Mouse (Mus musculus) forebrain, postnatal 0 days (tissue): ENCODE measurements around the gene Plin5. TPM values are rescaled to one million over a fixed set of nuclear protein-coding genes. Genes with fewer than 3 reads are reported as not detected.
"Not testable (repeated sequence)": the region's sequence is repeated elsewhere in the genome, so short reads cannot be mapped to it uniquely, and the experiment has no call there.

Experiments used
- ATAC-seq: fragments of 200-750 bp; cut with Nextera tagmentation; 2 replicates; pipeline ENCODE4 v1.8.0; 2017; ENCODE audit warnings: mild to moderate bottlenecking, moderate library complexity
- DNase-seq: peaks from one replicate; pipeline ENCODE4 v3.0.0-alpha.2; 2015
- H3K27ac ChIP-seq: fragments of 300-500 bp; sonication (generic); 2 replicates; pipeline ENCODE4 v1.5.1; 2014; ENCODE audit warnings: low read depth, mild to moderate bottlenecking, antibody characterized with exemption, low read length, moderate library complexity, mixed read lengths
- H3K27me3 ChIP-seq: fragments of 300-500 bp; sonication (generic); 2 replicates; pipeline ENCODE4 v1.6.1; 2014; ENCODE audit warnings: mild to moderate bottlenecking, low read length, mixed read lengths; ENCODE audit not compliant: insufficient read depth
- H3K36me3 ChIP-seq: fragments of 300-500 bp; sonication (generic); 2 replicates; pipeline ENCODE4 v1.6.1; 2014; ENCODE audit warnings: mild to moderate bottlenecking, moderate library complexity; ENCODE audit not compliant: insufficient read depth
- H3K4me1 ChIP-seq: fragments of 300-500 bp; sonication (generic); 2 replicates; pipeline ENCODE4 v1.6.1; 2014; ENCODE audit warnings: antibody characterized with exemption; ENCODE audit not compliant: insufficient read depth
- H3K4me2 ChIP-seq: fragments of 300-500 bp; sonication (generic); 2 replicates; pipeline ENCODE4 v1.6.1; 2014; ENCODE audit warnings: low read depth, mild to moderate bottlenecking, moderate library complexity
- H3K4me3 ChIP-seq: fragments of 300-500 bp; sonication (generic); 2 replicates; pipeline ENCODE4 v1.5.1; 2014; ENCODE audit warnings: low read depth, low read length, mixed read lengths
- H3K9ac ChIP-seq: fragments of 300-500 bp; sonication (generic); 2 replicates; pipeline ENCODE4 v1.6.1; 2014; ENCODE audit warnings: mild to moderate bottlenecking
- H3K9me3 ChIP-seq: fragments of 300-500 bp; sonication (generic); 2 replicates; pipeline ENCODE4 v1.6.1; 2016; ENCODE audit warnings: low read length
- CTCF ChIP-seq: sonication (generic); IDR thresholded peaks from 2 replicates; pipeline ENCODE4 v1.5.1; 2016; ENCODE audit warnings: antibody characterized with exemption, control low read depth, low read depth
- WGBS: fragments of 180-500 bp; shearing (Covaris S2); extraction: QIAGEN DNeasy Blood & Tissue Kit; methylation state at CpG from one replicate; pipeline ENCODE4 v1.1.7; 2014; 5-methylcytosine and 5-hydroxymethylcytosine counted together
- polyA plus RNA-seq: library from polyadenylated mRNA; unstranded; fragments of >200 nt; fragmentation: Nextera tagmentation; extraction: Ambion mirVana; gene quantifications from 2 replicates; pipeline ENCODE4 v1.2.1, GENCODE M21; 2015
- total RNA-seq: library from RNA; depleted of rRNA; stranded (reverse); fragments of >200 nt; gene quantifications from 2 replicates; pipeline ENCODE4 v1.2.3, GENCODE M21; 2014

The Plin5 gene
- total and polyA plus RNA-seq, 2 experiments from 2014 or later, result 2.7 to 3.9 TPM

GRCm38 (mm10) chr17:56107736-56108135 is 9.7 kb downstream of the Plin5 start:
- 78% methylated on average over 2 of the region's 2 CpGs for WGBS
- Histone ChIP-seq H3K9me3 (no peaks in the 10 kb centered on the region), H3K9ac (no peak overlapping the region), H3K4me3 (no peak overlapping the region), H3K36me3 (peaks cover 18% of the 10 kb centered on the region), H3K27ac (no peak overlapping the region), H3K4me2 (no peak overlapping the region), H3K4me1 (no peaks in the 10 kb centered on the region), H3K27me3 (no peaks in the 10 kb centered on the region)
- no peak for ATAC-seq
- TF ChIP-seq CTCF, result no peak
- DNase-seq, result no peak

GRCm38 (mm10) chr17:56106981-56107380 is 10.4 kb downstream of the Plin5 start:
- no peaks in the 10 kb centered on the region for H3K4me1 ChIP-seq
- H3K4me3 ChIP-seq, result no peak overlapping the region
- no peaks in the 10 kb centered on the region for H3K27me3 ChIP-seq
- WGBS, result 78% methylated on average over 4 of the region's 4 CpGs
- no peak for TF ChIP-seq CTCF
- DNase-seq (no peak), ATAC-seq (no peak)
- H3K9ac ChIP-seq, result no peak overlapping the region
- H3K27ac ChIP-seq, result no peak overlapping the region
- peaks cover 25% of the 10 kb centered on the region for H3K36me3 ChIP-seq
- H3K4me2 ChIP-seq, result no peak overlapping the region
- no peaks in the 10 kb centered on the region for H3K9me3 ChIP-seq

GRCm38 (mm10) chr17:56106436-56106835 is 11.0 kb downstream of the Plin5 start:
- not testable (repeated sequence) for H3K27me3 ChIP-seq, H3K4me3 ChIP-seq, DNase-seq, H3K9ac ChIP-seq, H3K27ac ChIP-seq, H3K4me1 ChIP-seq, ATAC-seq, H3K9me3 ChIP-seq, H3K4me2 ChIP-seq
- H3K36me3 ChIP-seq, result peaks cover 31% of the 10 kb centered on the region
- 96% methylated on average over 4 of the region's 4 CpGs for WGBS

GRCm38 (mm10) chr17:56104821-56105220 is 12.6 kb downstream of the Plin5 start:
- not testable (repeated sequence) for H3K4me2 ChIP-seq, DNase-seq, H3K9ac ChIP-seq, H3K27me3 ChIP-seq, H3K4me1 ChIP-seq, ATAC-seq, H3K27ac ChIP-seq, H3K9me3 ChIP-seq, H3K4me3 ChIP-seq
- H3K36me3 ChIP-seq, result peaks cover 47% of the 10 kb centered on the region
- WGBS, result 96% methylated on average over 2 of the region's 5 CpGs

- Histone ChIP-seq H3K9me3 (no peaks in the 10 kb centered on the region), H3K4me1 (no peaks in the 10 kb centered on the region), H3K36me3 (peaks cover 56% of the 10 kb centered on the region), H3K4me3 (no peak overlapping the region), H3K27me3 (no peaks in the 10 kb centered on the region), H3K27ac (no peak overlapping the region), H3K4me2 (no peak overlapping the region), H3K9ac (no peak overlapping the region)
- TF ChIP-seq CTCF, result no peak
- DNase-seq (no peak), ATAC-seq (no peak)
- 96% methylated on average over 8 of the region's 8 CpGs for WGBS
Observed at GRCm38 (mm10) chr17:56103465-56104285, 13.7 kb downstream of the Plin5 start.

GRCm38 (mm10) chr17:56102927-56103326 is 14.5 kb downstream of the Plin5 start:
- no peak for ATAC-seq
- Histone ChIP-seq H3K4me1 (no peaks in the 10 kb centered on the region), H3K9me3 (no peaks in the 10 kb centered on the region), H3K9ac (no peak overlapping the region), H3K4me3 (no peak overlapping the region), H3K27ac (no peak overlapping the region), H3K36me3 (peaks cover 60% of the 10 kb centered on the region), H3K4me2 (no peak overlapping the region), H3K27me3 (no peaks in the 10 kb centered on the region)
- no peak for DNase-seq
- 96% methylated on average over 9 of the region's 9 CpGs for WGBS
- TF ChIP-seq CTCF, result no peak

- H3K9me3 ChIP-seq, result no peaks in the 10 kb centered on the region
- no peak overlapping the region for H3K9ac ChIP-seq
- WGBS, result 93% methylated on average over 5 of the region's 5 CpGs
- no peak for ATAC-seq
- no peak overlapping the region for H3K4me2 ChIP-seq
- DNase-seq, result no peak
- H3K27ac ChIP-seq, result no peak overlapping the region
- peaks cover 68% of the 10 kb centered on the region for H3K36me3 ChIP-seq
- no peak overlapping the region for H3K4me3 ChIP-seq
- no peak for TF ChIP-seq CTCF
- no peaks in the 10 kb centered on the region for H3K4me1 ChIP-seq
- H3K27me3 ChIP-seq, result no peaks in the 10 kb centered on the region
Observed at GRCm38 (mm10) chr17:56102158-56102557, 15.2 kb downstream of the Plin5 start.
